Mouse (Mus musculus): ENCODE measurements around the gene Sacm1l.
A peak's percentile ranks its signal among the peaks of the same experiment; 100 is the strongest.

Sacm1l gene

GRCm38 (mm10) chr9:123589240-123589910 is 59.8 kb downstream of the Sacm1l start:
- DNase-seq, result no peak

DNA sequence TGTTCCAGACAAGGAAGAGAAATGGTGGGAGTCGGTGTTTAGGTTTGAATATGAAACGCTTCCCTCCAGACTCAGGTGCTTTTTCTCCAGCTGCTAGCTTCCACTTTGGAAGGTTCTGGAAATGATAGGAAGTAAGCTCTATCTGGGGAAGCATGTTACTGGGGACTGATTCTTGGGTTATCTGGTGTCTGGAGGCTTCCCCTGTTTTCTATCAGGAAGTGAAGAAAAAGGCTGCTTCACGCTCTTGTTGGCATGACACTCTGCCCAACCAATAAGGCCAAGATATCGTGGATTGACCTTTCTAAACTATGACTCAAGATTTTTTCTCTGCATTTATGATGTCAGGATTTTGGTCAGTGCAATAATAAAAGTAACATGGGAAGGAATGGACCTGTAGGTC is 65.6 kb downstream of the Sacm1l start:
- no peak for DNase-seq

- no peak for DNase-seq
Observed at GRCm38 (mm10) chr9:123596910-123597309, 67.4 kb downstream of the Sacm1l start.

GRCm38 (mm10) chr9:123597376-123597775 is 67.8 kb downstream of the Sacm1l start:
- peak in 1 of 2 experiments; percentile 12 for DNase-seq

DNA sequence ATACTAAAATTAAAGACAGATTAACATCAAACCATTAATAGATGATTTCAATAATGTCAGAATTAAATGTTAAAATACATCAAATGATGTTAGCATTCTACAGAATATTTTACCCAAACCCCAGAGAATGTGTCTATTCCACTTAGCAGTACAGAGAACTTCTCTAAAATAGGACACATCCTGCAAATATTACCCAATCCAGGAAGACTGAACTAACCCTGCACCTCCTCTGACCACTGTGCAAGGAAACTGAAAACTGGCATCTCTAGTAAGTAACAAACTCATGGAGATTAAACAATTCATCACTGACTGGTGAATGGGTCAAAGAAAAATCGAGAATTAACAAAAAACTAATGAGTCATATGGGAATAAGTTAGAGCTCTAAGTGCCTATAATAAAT is 72.0 kb downstream of the Sacm1l start:
- no peak for DNase-seq

- no peak for DNase-seq
Observed at GRCm38 (mm10) chr9:123620311-123621098, 90.9 kb downstream of the Sacm1l start.

- no peak for DNase-seq
Observed at GRCm38 (mm10) chr9:123624741-123625140, 95.2 kb downstream of the Sacm1l start.

DNA sequence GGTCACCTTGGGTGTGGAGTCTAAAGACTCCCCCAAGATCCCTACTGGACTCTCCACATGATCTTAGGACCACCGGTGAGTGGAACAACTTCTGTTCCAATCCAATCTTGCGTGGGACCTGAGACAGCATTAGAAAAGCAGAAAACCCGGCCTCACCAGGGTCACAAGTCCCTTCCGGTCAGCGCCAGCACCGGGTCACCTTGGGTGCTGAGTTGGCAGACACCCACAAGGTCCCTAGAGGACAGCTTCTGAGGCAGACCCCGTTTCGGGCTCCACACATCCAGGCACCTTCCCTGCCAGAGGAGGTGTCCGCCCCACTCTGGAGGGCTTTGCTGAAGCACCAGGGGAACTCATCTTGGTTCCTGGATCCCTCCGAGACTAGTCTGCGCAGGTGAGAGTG is 96.3 kb downstream of the Sacm1l start:
- DNase-seq, result no peak

DNA sequence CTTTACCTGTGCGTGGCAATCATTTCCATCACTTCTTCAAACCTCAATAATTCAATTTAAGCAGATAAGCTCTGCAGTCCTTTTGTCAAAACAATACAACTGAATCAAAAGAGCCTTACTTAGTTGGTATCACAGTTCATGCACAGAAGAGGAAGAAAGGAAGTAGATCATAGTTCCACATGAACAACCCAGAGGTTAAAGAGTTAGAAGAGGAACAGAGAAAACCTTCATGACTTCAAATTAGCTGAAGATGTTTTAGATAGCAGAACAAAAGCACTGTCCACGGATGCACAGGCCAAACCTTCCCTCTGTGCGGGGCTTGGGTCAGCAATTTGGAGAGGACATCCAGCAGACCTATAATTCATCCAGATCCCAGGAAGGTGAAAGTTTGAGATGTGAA is 102.1 kb downstream of the Sacm1l start:
- DNase-seq, result no peak

GRCm38 (mm10) chr9:123632281-123632680 is 102.7 kb downstream of the Sacm1l start, which contains the start of gene Slc6a20b:
TSS of gene Slc6a20b (minus strand) at chr9:123632565.
- DNase-seq, result no peak

DNA sequence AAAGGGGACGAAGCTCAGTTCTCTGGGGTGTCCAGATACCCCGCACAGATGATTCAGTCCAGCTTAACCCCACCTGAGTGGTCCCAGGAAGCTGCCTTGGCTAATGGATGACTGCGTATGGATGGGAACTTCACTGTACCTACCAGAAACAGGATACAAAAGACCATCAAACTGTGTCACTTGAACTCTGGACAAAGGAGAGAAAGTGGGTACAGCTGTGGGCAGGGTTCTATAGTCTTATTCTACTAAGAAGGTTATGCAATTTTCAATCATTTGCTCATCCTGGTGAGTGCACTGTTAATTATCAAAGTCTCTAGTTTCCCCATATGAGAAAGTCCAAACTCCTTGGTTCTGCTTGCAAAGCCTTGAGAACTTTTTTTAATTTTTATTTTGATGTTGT is 103.4 kb downstream of the Sacm1l start:
- DNase-seq, result no peak

- DNase-seq, result no peak
Observed at GRCm38 (mm10) chr9:123636771-123637170, 107.2 kb downstream of the Sacm1l start.

GRCm38 (mm10) chr9:123638231-123638630 is 108.7 kb downstream of the Sacm1l start:
- DNase-seq, result no peak

DNA sequence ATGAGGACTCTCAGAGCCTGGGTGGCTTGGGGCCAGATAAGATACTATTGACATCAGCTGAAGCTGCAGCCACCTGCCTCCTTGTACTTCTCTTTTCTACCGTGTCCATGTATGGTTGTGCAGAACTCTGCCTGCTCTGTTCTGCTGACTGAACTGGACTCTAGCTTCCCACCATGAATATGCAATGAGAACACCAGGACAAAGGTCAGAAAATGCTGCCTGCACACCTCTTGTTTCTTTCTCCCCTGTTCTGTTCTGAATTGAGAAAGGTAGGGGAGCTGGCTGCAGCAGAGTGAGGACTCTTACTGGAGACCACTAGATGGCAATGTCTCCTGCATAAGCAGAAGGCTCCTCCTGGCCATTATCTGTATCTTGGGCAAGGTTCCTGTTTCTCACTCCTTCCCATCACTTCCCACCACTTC is 109.1 kb downstream of the Sacm1l start:
- DNase-seq, result peak; percentile 43 to 45

DNA sequence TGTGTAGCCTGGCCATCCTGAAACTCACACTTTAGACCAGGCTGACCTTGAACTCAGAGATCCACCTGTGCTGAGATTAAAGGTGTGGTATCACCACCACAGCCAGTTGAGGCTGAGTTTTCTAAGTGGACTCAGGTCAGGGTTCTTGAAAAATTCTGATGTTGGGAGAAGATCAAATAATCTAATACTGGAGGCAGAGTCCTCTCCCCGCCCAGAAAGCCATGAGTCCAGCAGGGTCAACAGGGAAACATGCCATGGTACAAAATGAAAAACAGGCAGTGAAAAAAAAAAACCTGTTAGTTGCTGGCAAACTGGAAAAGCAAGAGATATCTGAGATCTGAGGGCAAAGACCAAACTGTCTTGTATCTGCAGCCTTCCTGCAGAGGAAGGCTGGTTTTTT is 110.5 kb downstream of the Sacm1l start:
- no peak for DNase-seq
